14 mouse cellular contexts compared by ENCODE assay signal in genomic region chr14:31964076-31964475, GRCm38 (mm10).
DNase-seq lines count a peak whose midpoint lies in the region; ATAC-seq and TF ChIP-seq lines count a peak whose summit lies in the region.
"Had no signal": no experiment of that assay in that cellular context is flagged by ENCODE, and none has a peak within 500 bp of the region (broad histone marks: within the 10 kb centered on the region; RNA-seq: fewer than 3 reads in every experiment).

No protein-coding gene starts in this region.

- no peaks in the 10 kb centered on the region for H3K79me3 ChIP-seq in C2C12 (ENCODE audit: low read depth)

- H3K27ac ChIP-seq in hindbrain, embryonic 10.5 days, result 0 out of 2 replicates have a peak overlapping the region, but pooled peaks have one; percentile 23
- no peak overlapping the region for H3K27ac ChIP-seq in hindbrain, embryonic 12.5 days
- H3K27ac ChIP-seq in intestine, embryonic 15.5 days, result peak overlapping the region; percentile 44; the same call in 1 of the 2 replicates
- H3K27ac ChIP-seq: embryonic facial prominence, embryonic 15.5 days; forebrain, embryonic 15.5 days; hindbrain, embryonic 14.5 days had no signal

- H3ac ChIP-seq in C2C12 (ENCODE audit: control insufficient read depth, insufficient read length, low read depth), result peak overlapping the region; percentile 19

- H3K27me3 ChIP-seq in hindbrain, embryonic 10.5 days (ENCODE audit: insufficient read depth, poor library complexity, severe bottlenecking), result no peaks in the 10 kb centered on the region
- H3K27me3 ChIP-seq in hindbrain, embryonic 12.5 days, result no peaks in the 10 kb centered on the region
- H3K27me3 ChIP-seq in C2C12 (ENCODE audit: control insufficient read depth, insufficient read depth, insufficient read length), result no peaks in the 10 kb centered on the region
- no peaks in the 10 kb centered on the region for H3K27me3 ChIP-seq in intestine, embryonic 15.5 days (replicated peaks)
- H3K27me3 ChIP-seq: embryonic facial prominence, embryonic 15.5 days; forebrain, embryonic 15.5 days had no signal

- WGBS in hindbrain, embryonic 10.5 days, result 57% methylated on average over 2 of the region's 2 CpGs
- WGBS in hindbrain, embryonic 12.5 days, result 62% methylated on average over 2 of the region's 2 CpGs
- WGBS in intestine, embryonic 15.5 days, result 47% methylated on average over 2 of the region's 2 CpGs

- no peak overlapping the region for H3K9ac ChIP-seq in hindbrain, embryonic 12.5 days
- H3K9ac ChIP-seq in intestine, embryonic 15.5 days, result no peak overlapping the region
- H3K9ac ChIP-seq: embryonic facial prominence, embryonic 15.5 days; forebrain, embryonic 15.5 days; hindbrain, embryonic 14.5 days had no signal

- no peaks in the 10 kb centered on the region for H3K79me2 ChIP-seq in C2C12 (ENCODE audit: control insufficient read depth, insufficient read depth)

- no peak for TF ChIP-seq CTCF in C2C12 (IDR thresholded peaks at IDR 0.05; ENCODE audit: control insufficient read depth, insufficient read depth, insufficient read length)

- no peak overlapping the region for H3K4me2 ChIP-seq in hindbrain, embryonic 12.5 days (replicated peaks)
- no peak overlapping the region for H3K4me2 ChIP-seq in intestine, embryonic 15.5 days (replicated peaks)
- H3K4me2 ChIP-seq: embryonic facial prominence, embryonic 15.5 days; forebrain, embryonic 15.5 days; hindbrain, embryonic 14.5 days; liver, embryonic 11.5 days had no signal

- no peak overlapping the region for H3K4me3 ChIP-seq in hindbrain, embryonic 10.5 days
- no peak overlapping the region for H3K4me3 ChIP-seq in hindbrain, embryonic 12.5 days
- no peak overlapping the region for H3K4me3 ChIP-seq in C2C12 (ENCODE audit: insufficient read depth, poor library complexity, severe bottlenecking)
- H3K4me3 ChIP-seq in intestine, embryonic 15.5 days (replicated peaks), result no peak overlapping the region
- H3K4me3 ChIP-seq: embryonic facial prominence, embryonic 15.5 days; forebrain, embryonic 15.5 days had no signal

- H3K4me1 ChIP-seq in hindbrain, embryonic 10.5 days (replicated peaks), result peaks cover 13% of the 10 kb centered on the region
- H3K4me1 ChIP-seq in hindbrain, embryonic 12.5 days, result 0 out of 2 replicates have a peak, but pooled peaks cover 6% of the 10 kb centered on the region
- H3K4me1 ChIP-seq in intestine, embryonic 15.5 days (replicated peaks), result 0 out of 2 replicates have a peak, but pooled peaks cover 2% of the 10 kb centered on the region
- H3K4me1 ChIP-seq: forebrain, embryonic 15.5 days had no signal

- DNase-seq in hindbrain, embryonic 10.5 days (ENCODE audit: low spot score), result no peak
- DNase-seq in 3T3-L1 (ENCODE audit: low read depth, low spot score), result peak; percentile 35
- DNase-seq in left cerebral cortex, postnatal 10 days (ENCODE audit: extremely low spot score in 1 of 2, low spot score in 2 of 2), result no peak
- DNase-seq in urinary bladder, postnatal 10 days (ENCODE audit: low spot score), result no peak
- DNase-seq: cerebellum, adult 11 months; gastrocnemius, postnatal 10 days; retina, postnatal 1 day had no signal

- intact Hi-C loops in left cerebral cortex, postnatal 10 days (cut with DNase I), result no loop called here

- ATAC-seq in hindbrain, embryonic 12.5 days (ENCODE audit: low FRiP score), result no peak
- no peak for ATAC-seq in intestine, embryonic 15.5 days
- ATAC-seq: forebrain, embryonic 15.5 days had no signal

- no peaks in the 10 kb centered on the region for H3K36me3 ChIP-seq in hindbrain, embryonic 10.5 days
- H3K36me3 ChIP-seq in hindbrain, embryonic 12.5 days, result no peaks in the 10 kb centered on the region
- H3K36me3 ChIP-seq in C2C12 (ENCODE audit: control insufficient read depth, insufficient read depth), result no peaks in the 10 kb centered on the region
- H3K36me3 ChIP-seq in intestine, embryonic 15.5 days, result no peaks in the 10 kb centered on the region
- H3K36me3 ChIP-seq: embryonic facial prominence, embryonic 15.5 days; forebrain, embryonic 15.5 days had no signal

- no peaks in the 10 kb centered on the region for H3K9me3 ChIP-seq in hindbrain, embryonic 10.5 days
- H3K9me3 ChIP-seq in hindbrain, embryonic 12.5 days (replicated peaks), result no peaks in the 10 kb centered on the region
- H3K9me3 ChIP-seq in intestine, embryonic 15.5 days, result no peaks in the 10 kb centered on the region
- H3K9me3 ChIP-seq: embryonic facial prominence, embryonic 15.5 days; forebrain, embryonic 15.5 days had no signal

TF ChIP-seq in C2C12, 6 proteins besides CTCF, POLR2A, EP300 and RAD21:
- no peak for TF ChIP-seq FOSL1 (IDR thresholded peaks at IDR 0.05; ENCODE audit: insufficient read depth, low read length, poor library complexity, severe bottlenecking)
- no peak for TF ChIP-seq MAX (IDR thresholded peaks at IDR 0.05)
- TF ChIP-seq CEBPB (IDR thresholded peaks at IDR 0.05; ENCODE audit: low read depth), result no peak
- TF ChIP-seq MYOG (IDR thresholded peaks at IDR 0.05; ENCODE audit: control insufficient read depth, extremely low read depth, insufficient read length), result no peak
- no peak for TF ChIP-seq USF1 (IDR thresholded peaks at IDR 0.05; ENCODE audit: low read depth)
- TF ChIP-seq MYOD1 (IDR thresholded peaks at IDR 0.05; ENCODE audit: control insufficient read depth, insufficient read length, low read depth), result no peak
